Mouse (Mus musculus) kidney, adult 11 months (tissue): Measurements from ENCODE around the gene Prkcq.
"Not testable (repeated sequence)": the region's sequence is repeated elsewhere in the genome, so short reads cannot be mapped to it uniquely, and the experiment has no call there.

Experiments used
- DNase-seq: peaks from one replicate; pipeline ENCODE4 v3.0.0; 2022

Gene Prkcq

DNA sequence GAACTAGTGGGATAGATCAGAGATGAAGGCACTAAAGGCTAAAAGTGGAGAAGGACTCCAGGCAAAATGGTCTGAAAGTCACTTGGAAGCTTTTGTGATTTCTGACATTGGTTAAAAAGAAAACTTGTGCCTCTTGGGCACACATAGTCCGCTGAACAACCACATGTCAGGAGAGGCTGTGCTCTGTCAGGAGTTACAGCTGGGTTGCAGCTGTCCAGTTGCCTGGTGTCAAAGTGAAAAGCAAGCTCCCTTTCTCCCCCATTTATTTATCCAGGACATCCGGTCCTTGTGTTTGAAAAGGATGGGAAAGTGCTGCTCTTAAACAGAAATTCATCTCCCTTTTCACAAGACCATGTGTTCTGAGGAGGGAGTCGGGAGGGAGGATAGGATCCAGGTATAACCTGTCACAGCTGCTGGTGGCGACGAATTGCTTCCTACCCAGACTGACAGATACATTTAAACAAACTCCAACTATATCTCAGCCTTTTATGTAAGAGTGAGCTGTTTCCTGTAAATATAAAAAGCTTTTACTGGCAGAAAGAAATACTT, 122.8 kb downstream of the Prkcq start:
- no peak for DNase-seq

DNA sequence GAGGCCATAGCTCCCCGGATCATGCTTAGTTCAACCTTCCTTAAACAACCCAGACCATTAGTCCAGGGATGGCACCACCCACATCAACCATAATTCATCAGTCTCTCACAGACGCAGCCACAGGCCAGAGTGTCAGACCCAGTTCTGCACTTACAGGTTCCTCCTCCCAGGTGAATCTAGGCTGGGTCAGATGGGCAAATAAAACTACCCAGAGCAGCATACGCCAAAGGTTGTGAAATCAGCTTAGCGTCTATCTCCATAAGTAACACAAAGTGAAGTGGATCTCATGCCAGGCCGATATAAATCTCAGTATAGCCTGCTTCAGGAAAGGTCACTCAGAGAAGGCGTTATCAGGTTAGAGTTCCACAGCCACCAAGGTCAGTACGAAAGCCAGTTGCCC, 126.9 kb downstream of the Prkcq start:
- DNase-seq, result no peak

DNA sequence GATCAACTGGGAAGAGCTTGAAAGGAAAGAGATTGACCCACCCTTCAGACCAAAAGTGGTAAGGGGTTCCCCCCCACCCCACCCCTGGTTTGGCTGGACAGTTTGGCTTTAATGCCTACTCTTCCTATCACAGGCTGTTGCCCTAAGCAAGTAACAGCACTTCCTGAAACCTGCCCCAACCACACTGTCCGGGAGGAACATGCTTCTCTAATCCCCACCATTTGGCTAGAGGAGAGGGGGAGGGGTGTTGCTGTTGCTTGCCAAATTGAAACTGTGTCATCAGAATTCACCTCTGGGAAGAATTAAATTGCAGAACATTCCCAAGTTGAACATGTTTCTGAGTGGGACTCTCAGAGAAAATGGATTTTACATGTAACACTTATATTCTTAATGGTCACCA, 127.5 kb downstream of the Prkcq start:
- no peak for DNase-seq

DNA sequence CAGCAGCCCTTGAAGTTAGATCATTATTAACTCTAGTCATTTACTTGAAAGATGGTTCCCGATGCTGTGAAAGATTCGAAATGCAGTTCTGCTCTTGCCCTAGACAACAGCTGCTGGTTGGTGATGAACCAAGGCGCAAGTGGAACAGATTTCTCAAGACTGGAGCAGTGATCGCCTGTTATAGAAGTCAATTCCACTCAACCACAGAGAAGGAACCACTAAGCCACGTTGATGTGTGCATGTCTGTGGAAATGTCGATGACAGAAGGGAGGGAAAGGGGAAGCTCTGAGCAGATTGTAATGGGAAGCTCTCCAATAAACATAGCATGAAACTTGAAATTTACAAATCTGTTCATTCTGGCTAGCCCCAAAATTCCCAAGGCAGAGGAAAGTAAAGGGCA, 128.5 kb downstream of the Prkcq start:
- DNase-seq, result no peak

DNA sequence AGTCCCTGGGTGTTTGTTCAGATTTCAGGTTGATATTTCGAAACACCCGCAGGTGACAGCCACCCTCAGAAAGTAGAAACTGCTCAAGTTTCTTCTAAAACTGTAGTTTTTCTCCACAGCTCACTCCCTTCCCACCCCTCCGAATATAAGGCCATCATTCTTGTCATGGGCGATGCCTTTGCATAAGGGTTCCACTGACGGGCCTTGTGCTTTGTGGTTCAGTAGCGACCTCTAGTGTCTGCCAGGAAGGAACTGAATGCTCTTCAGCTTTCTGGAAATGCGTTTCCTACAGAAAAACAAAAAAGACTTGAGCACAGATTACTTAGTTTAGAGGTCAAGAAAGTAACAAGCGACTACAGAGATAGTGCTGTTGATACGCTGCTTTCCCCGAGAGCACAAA, 148.3 kb downstream of the Prkcq start:
- DNase-seq, result peak; percentile 5

DNA sequence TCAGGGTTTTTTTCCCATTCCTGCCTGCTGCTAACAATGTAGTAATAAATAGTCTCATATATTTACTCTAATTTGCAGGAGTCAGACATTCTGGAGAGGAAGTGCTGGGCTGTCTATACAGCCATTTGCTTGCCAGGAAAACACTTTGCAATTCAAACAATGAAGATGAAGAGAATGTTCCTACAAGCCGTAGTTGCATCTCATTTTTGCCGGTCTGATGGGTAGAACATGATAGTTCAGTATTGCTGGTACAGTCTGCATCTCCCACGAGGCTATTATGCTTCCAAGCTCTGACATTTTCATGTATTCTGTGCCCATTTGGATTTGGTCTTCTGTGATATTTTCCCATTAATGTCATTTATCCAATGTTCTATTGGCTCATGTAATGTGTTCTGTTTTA, 150.5 kb downstream of the Prkcq start:
- no peak for DNase-seq

DNA sequence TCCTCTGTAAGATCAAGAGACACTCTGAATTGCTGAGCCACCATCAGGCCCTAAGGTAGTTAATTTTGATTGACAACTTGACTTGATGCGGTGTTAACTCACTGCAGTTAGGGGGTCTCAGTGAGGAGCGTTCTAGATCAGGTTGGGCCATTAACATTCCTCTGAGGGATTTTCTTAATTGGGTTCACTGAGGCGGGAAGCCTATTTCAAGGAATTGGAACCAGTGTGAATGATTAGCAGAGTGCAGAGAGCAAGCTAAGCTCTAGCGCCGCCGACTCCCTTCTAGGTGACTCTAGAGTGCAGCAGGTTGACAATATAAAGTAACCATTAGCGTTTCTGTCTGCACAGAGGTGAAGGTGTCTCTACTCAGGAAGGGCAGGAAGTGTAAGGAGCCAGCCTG, 155.4 kb downstream of the Prkcq start:
- DNase-seq, result peak; percentile 48

DNA sequence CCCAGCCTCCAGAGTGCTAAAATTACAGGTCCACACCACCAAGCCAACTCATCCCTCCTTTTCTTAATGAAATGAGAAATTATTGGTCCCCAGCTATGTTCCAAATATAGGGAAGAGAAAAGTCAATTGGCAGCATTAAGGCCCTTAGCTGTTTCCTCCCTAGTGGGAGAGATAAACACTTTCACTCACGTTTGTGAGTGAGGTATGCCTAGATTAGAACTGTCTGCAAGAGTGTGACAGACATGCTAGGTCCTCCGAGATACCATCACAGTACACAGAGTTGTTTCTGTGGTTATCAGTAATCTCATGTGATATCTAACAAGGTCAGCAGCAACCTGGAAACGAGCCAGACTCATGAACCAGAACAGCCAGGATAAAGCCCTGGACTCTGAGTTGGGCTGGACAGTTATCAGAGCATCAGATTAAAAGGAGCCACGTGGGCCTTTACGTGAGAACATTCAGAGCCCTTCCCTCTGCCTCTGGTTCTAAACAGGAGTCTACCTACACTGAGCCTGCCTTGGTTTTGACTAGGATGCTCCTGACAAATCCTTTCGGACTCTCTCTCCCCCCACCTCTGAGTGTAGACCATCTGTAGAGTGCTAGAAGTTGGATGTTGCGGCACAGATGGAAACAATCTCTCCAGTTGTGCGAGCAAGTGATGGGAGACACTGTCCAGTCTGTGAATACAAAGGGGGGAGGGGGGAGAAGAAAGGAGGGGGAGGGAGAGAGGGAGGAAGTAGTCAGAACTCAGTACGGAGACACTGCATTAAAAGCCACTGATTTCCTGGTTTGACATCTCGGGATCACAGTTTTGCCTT, 157.7 kb downstream of the Prkcq start:
- DNase-seq, result peak; percentile 33

DNA sequence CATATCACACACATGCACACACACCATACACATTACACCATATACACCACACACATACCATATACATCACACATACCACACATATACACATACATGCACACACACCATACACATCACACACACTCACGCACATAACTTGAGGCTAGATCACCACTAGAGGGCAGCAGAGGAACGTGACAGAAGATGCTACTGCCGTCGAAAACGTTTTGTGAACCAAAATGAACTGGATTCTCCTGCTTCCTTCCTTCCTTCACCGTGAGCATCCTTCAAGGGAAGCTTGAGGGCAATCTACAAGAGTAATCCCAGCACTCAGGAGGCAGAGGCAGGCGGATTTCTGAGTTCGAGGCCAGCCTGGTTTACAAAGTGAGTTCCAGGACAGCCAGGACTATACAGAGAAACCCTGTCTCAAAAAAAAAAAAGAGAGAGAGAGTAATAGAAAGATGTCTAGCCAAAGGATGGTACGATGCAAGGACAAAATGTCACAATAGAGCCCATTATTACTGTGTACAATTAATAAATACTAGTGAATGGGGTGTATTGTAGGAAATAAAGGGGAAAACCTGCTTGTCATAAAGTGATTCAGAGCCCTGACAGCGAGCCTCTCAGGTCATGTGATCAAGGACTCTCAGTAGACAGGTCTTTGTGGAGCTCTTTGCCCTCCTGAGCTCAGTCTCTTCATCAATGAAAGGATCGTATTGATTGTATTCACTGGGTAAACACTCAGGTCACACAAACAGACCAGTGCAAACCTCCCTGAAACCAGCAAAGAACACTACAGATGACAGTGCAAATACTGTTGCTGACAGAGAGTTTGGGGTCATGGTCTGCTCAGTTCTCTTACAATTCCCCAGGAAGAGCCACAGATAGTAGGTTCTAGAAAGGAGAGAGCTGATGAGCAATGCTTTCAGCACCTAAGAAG, 159.9 kb downstream of the Prkcq start:
- DNase-seq, result peak; percentile 47

DNA sequence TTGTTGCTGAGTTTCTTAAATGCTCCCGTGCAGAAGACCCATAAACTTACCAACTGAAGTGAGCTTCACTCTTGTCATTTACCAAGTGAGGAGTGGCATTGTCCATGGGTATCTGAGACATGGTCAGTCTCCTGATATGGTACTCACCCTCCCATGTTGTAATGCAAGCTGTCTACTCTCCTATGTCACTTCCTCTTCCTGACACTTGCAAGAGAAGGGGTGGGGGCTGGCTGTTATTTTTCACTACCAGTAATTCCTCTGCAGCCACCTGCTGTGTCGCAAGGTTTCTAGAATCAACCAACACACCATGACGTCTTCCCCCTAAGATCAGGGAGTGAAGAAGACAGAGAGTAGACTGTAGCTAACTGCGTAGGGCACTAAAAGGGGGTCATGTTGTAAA, 160.6 kb downstream of the Prkcq start:
- no peak for DNase-seq

DNA sequence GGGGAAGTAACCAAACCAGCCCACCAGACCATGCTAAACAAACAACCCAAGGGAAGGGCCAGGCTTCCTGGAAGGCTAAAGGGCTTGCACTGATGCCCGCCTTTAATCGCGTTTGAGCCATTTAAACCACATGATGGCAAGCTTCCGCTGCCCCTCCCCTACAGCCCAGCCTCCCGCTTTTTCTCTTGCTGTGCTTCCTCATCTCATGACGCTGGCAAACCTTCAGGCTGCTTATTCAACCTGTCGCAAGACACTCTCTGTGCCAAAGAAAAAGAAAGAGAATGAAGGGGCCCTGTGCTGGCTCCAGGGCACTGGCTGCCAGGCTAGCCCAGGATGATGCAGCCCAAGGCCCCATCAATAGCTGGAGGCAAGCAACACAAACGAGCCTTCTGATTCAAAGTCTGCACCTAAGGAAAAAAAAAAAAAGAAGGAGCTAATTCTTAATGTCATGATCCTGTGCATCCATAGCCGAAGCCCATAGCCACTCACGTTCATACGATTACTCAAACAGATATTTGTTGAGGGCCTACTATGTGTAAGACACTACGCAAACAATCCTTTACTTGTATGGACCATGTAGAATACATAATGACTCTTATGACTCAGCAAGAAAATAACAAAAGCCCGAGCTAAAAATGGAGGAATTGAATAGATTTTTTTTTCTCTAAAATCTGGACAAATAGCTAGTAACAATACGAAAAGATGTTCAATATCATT, 161.6 kb downstream of the Prkcq start:
- DNase-seq, result peak; percentile 20

DNA sequence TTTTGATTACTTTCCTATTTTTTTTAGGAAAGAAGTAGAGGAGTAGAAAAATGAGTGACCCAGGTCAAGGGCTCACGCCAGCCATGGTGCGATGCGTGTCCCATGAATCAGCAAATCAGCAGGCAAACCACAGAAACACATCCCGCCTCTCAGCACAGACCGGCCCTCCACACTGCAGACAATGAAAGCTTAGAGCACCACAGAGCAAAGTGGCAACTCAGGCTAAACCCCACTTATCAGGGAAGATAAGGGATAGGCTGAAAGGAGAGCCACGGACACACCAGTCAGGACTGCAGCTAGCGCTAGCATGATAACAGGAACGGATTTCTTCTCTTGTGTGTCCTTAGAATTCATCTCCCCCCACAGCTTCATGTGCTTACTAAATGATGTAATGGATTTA, 164.4 kb downstream of the Prkcq start:
- DNase-seq, result no peak

DNA sequence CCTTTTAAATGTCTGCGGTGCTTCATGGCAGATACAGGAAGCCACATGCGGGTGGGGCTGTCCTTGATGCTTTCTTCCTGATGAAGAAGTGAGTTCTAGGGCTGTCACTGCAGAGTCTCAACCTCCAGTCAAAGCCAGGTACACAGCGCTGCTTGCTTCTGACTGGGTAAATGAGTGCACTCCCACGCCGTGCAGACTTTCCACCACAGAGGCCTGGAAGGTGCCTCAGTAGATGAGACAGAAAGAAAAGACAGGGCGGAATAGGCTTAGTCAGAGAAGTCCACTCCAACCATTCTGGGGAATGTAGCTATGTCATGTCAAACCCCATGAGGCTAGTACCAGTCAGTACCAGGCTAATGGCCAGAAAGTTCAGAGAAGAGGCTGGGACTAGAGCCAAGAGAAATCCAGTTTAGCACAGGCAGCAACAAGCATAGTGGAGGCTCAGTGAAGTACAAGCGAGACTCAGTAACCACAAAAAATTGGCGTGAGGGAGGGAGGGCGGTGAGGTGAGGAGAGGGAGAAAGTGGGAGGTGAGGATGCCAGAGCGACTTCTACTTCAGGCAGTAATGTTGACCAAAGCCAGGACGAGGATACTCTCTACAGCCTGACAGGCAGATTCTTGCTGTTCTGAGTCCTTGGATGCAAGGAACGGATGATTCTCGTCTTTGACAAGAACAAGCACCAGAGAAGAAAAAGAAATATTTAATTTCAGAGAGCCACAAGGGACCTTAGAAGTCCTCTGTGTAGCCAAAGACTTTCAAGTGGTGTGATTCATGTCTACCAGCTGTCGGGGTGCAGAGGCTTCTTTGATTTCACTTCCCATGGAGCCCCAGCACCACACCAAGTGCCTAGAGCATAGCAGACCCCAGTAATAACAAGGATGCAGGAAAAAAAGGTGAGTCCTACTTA, 167.3 kb downstream of the Prkcq start:
- DNase-seq, result peak; percentile 58

DNA sequence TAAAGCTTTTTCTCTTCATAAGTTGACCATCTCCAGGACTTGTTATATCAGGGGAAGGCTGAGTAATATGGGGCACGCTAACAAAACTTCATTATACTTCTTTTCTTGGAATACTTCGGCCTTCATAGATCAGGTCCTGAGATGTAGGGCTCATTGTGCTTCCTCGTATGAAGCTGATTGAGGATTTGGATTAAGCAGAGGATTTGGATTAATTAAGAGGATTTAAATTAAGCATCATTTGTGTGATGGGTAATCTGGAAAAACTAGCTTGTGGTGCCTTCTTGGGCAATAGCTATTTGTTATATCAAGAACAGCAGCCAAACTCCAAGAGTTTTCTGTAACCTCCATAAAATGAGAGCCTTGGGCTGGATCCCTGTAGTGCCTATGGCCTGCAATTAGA, 172.8 kb downstream of the Prkcq start:
- DNase-seq, result no peak

DNA sequence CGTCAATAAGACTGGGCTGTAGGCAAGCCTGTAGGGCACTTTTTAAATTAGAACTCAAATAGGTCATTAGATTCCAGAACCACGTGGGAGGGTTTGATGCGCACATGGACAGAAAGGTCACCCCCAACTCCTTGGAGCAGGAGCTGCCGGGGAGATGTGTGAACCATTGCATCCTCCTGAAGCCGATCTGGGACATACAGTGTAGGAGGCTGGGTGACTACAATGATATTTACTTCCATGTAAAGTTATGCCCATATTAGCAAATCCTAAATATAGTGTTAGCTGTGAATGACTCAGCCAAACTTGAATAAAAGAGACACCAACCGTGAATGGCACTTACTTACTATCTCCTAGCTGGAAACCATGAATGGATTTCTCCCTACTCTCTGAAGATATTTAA, 174.5 kb downstream of the Prkcq start:
- not testable (repeated sequence) for DNase-seq

DNA sequence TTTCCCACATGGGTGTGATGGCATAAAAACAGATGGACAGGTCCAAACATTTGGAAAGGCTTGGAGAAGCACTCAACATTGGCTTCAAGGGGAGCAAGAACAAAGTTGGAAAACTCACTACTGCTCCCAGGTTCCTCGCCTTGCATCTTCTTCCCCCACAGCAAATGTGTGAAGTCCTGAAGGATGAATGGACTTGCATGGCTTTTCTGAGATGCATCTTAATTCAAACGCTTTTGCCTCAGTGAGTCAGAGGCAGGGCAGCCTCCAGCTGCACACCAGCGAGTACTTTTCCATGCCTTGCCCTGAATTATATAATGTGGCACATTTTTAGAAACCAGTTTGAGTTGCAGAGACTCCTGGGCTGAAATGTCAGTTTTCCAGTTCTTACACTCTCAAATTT, 175.9 kb downstream of the Prkcq start:
- DNase-seq, result no peak
